Mouse (Mus musculus) embryonic fibroblast, embryonic 13.5 days (primary cell): ENCODE measurements at regions not wholly inside any gene's neighbourhood (a gene's known extent, or its start where the extent isn't known, plus 50 kb on each side); places are given as distances from the start of the nearest gene placed in this dataset.

Experiments used
- CTCF ChIP-seq: IDR thresholded peaks from 2 replicates; pipeline ENCODE4 v1.5.1; 2011; ENCODE audit warnings: mild to moderate bottlenecking, control low read depth, low read length, moderate library complexity, borderline replicate concordance; ENCODE audit not compliant: insufficient read depth
- POLR2A ChIP-seq: IDR thresholded peaks from 2 replicates; pipeline ENCODE4 v1.6.1; 2011; ENCODE audit warnings: low read depth, mild to moderate bottlenecking, control low read depth, low read length, moderate library complexity

GRCm38 (mm10) chr1:169802868-169803267 lies 55.4 kb upstream of the Rgs4 start:
- no peak for TF ChIP-seq CTCF
- TF ChIP-seq POLR2A: no peak
